Mouse (Mus musculus): ENCODE data around the gene Prr19.

DNA sequence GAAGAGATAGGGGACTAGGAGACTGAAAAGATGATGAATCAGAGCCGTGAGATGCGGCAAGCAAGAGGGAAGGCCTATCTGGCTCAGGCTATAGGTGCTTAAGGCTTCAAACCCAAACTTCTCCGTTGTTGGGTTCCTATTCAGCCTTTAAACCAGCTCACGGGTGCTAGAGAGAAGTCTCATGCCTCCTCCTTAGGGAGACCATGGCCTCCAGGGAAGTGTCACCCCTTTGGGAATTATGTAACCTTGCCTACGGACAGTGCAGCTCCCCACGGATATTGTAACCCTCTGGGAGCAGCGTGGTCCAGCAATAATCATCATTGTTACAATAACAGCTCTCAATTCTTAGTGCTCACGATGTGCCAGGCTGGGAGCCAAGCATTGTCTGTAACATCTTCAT, 49.4 kb upstream of the Prr19 start:
- no peak for TF ChIP-seq EP300 (IDR thresholded peaks at IDR 0.05; ENCODE audit: low read depth)
- no peak for TF ChIP-seq CTCF (IDR thresholded peaks at IDR 0.05; ENCODE audit: low read depth)
